Mouse (Mus musculus) urinary bladder, postnatal 14 days (tissue): Measurements from ENCODE around the gene Fads1.
A peak's percentile ranks its signal among the peaks of the same experiment; 100 is the strongest.

ENCODE experiments used
- DNase-seq: peaks from one replicate; pipeline ENCODE4 v3.0.0; 2021; ENCODE audit warnings: low spot score

Fads1 gene

GRCm38 (mm10) chr19:10176941-10177372, 5.7 kb upstream of the Fads1 start:
- no peak for DNase-seq

- no peak for DNase-seq
These were observed 1.5 kb upstream of the Fads1 start for GRCm38 (mm10) chr19:10181225-10181624.

GRCm38 (mm10) chr19:10182142-10182541, 546 bp upstream of the Fads1 start:
- DNase-seq, result no peak

- DNase-seq, result peak; percentile 72
These were observed 753 bp downstream of the Fads1 start for GRCm38 (mm10) chr19:10183299-10183983.

- peak; percentile 38 for DNase-seq
These were observed 1.4 kb downstream of the Fads1 start for GRCm38 (mm10) chr19:10184096-10184495.

GRCm38 (mm10) chr19:10185876-10186275, 3.2 kb downstream of the Fads1 start:
- no peak for DNase-seq

- no peak for DNase-seq
These were observed 3.9 kb downstream of the Fads1 start for GRCm38 (mm10) chr19:10186569-10186968.

- DNase-seq, result no peak
These were observed 5.7 kb downstream of the Fads1 start for GRCm38 (mm10) chr19:10188281-10188811.

- no peak for DNase-seq
These were observed 6.3 kb downstream of the Fads1 start for GRCm38 (mm10) chr19:10189022-10189421.

GRCm38 (mm10) chr19:10189940-10190339, 7.3 kb downstream of the Fads1 start:
- DNase-seq, result no peak

- peak; percentile 81 for DNase-seq
These were observed 8.1 kb downstream of the Fads1 start for GRCm38 (mm10) chr19:10190796-10191195.

- DNase-seq, result no peak
These were observed 8.6 kb downstream of the Fads1 start for GRCm38 (mm10) chr19:10191326-10191725.

- DNase-seq, result no peak
These were observed 11.6 kb downstream of the Fads1 start for GRCm38 (mm10) chr19:10194337-10194736.

GRCm38 (mm10) chr19:10195252-10195651, 12.6 kb downstream of the Fads1 start:
- no peak for DNase-seq

GRCm38 (mm10) chr19:10197130-10197529, 14.4 kb downstream of the Fads1 start:
- DNase-seq, result no peak

GRCm38 (mm10) chr19:10198286-10198685, 15.6 kb downstream of the Fads1 start:
- no peak for DNase-seq

GRCm38 (mm10) chr19:10198723-10199122, 16.0 kb downstream of the Fads1 start:
- peak; percentile 86 for DNase-seq

- DNase-seq, result no peak
These were observed 20.6 kb downstream of the Fads1 start for GRCm38 (mm10) chr19:10203146-10203847.

GRCm38 (mm10) chr19:10203848-10204615, 21.3 kb downstream of the Fads1 start, which contains the start of the genes Tmem258 and Fen1:
TSS of gene Tmem258 (plus strand) at chr19:10204014.
TSS of gene Fen1 (minus strand) at chr19:10204169.
- peak; percentile 90 for DNase-seq

- DNase-seq, result no peak
These were observed 21.9 kb downstream of the Fads1 start for GRCm38 (mm10) chr19:10204616-10205001.

- no peak for DNase-seq
These were observed 22.4 kb downstream of the Fads1 start for GRCm38 (mm10) chr19:10205051-10205450.

GRCm38 (mm10) chr19:10208851-10209250, 26.2 kb downstream of the Fads1 start:
- DNase-seq, result no peak
